Mouse (Mus musculus): ENCODE measurements around the gene Dusp28.

Dusp28 gene

DNA sequence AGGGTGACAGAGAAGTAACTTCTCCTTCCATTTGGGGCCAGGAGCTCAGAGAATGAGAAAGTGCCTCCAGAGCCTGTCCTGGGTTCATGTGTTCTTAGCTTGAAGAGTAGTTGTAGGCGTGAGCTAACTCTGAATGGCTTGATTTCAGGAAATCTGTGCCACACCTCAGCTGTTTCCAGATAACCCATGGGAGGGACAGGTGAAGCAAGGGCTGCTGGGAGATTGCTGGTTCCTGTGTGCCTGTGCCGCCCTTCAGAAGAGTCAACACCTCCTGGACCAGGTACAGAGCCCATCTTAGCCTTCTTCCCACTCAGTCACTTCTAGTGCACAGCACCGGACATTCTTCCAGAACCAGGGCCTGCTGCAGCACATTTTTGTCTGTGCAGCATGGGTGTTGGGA, 31.0 kb downstream of the Dusp28 start:
- no peak for DNase-seq (ENCODE audit: low spot score in 2 of 2)

DNA sequence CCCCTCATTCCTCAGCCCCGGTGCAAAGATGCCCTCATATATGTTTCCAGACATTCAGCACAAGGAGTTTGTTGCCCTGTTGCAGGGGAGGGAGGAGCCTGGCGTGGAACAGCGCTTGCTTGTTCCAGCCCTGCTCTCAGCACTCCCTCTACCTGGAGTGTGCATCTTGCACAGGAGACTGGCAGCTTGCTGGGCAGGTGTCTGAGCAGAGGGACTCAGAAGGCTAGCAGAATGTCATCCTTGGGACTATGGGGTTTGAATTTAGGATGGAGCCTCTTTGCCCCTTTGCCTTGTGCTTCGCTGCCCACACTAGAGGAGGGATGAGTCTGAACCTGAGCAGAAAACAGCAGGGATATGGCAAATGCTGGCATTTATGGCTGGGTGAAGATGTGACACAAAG, 33.0 kb downstream of the Dusp28 start:
- no peak for DNase-seq (ENCODE audit: low spot score in 2 of 2)

DNA sequence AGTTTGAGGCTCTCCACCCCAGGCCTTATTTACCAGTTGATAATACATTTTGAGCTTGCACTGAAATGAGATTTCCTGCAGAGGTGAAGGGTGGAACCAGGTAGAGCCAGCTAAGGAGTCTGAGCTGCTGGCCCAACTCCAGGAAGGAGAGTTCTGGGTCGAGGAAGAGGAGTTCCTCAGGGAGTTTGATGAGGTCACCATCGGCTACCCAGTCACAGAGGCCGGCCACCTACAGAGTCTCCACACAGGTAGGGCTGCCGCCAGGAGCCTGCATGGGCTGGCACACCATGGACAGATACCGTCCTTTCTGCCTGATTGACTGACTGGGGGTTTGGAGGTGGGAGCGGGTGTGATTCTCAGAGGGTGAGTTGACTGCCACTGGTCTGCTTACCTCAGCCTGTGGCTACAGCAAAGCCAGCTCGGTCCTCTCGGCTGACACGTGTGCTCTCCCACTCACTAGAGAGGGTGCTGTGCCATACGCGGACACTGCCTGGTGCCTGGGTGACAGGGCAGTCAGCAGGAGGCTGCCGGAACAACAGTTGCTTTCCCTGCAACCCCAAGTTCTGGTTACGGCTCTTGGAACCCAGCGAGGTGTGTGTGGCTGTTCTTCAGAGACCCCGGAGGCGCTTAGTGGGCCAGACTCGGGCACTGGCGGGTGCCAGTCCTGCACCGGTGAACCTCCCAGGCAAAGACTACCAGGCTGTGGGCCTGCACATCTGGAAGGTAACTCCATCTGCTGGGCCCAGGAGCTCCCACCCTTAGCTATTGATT, 36.6 kb downstream of the Dusp28 start:
- DNase-seq (ENCODE audit: low spot score in 2 of 2): no peak

DNA sequence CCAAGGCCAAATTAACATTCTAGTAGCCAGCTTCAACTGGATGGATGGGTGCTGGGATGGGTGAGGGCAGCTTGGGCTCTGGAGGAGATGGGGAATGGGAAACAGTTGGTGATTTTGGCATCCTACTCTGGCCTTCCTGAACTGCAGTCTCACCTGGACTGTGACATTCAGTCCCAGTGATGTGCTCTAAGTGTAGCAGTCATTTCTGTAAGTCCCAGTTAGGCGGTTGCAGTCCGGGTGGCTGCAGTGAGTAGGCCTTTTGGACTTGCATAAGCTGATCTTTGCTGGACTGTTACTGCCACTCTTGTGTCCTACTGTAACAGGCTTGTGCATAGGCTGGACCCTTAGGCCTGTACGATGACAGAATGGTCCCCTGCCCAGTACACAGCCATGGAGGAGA, 41.2 kb downstream of the Dusp28 start:
- no peak for DNase-seq (ENCODE audit: low spot score in 2 of 2)

DNA sequence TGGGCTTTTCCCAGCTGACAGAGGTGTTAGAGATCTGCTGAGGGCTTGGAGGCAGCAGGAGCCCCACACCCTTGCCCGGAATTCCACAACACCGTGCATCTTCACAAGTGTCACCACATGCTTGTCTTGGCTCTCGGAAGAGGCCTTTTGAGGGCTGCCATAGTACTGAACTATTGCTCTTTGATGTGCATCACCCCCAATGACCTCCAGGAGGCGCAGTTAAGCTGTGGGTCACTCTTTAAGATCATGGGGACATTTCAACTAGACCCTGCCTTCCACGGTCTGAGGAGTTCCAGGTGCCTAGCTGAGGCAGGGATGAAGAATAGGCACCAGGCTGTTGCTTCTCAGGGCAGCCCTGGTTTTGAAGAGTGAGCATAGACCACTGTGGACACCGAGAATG, 42.6 kb downstream of the Dusp28 start:
- no peak for DNase-seq (ENCODE audit: low spot score in 2 of 2)

DNA sequence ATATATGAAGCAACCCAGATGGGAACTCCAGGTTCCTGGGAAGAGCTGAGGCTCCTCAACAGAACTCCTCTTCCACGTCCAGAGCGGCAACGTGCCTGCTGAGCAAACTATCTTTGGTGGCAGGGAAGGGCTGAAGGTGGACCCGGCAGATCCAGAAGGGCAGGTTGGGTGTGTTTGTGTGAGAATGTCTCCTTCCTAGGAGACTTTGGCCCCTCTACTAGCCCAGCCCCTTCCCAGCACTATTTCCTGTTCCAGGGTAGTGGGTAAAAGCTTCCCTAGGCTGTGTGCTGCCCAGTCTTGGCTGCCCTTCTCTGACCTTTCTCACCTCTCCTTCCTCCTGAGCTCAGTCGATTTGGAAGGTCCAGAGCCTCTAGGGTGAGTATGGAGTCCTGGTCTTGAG, 43.8 kb downstream of the Dusp28 start, which contains the start of gene Gpr35:
Gene Gpr35, plus strand, starts transcription at position 259 of the 400 bp plus-strand sequence.
- DNase-seq (ENCODE audit: low spot score in 2 of 2): no peak

DNA sequence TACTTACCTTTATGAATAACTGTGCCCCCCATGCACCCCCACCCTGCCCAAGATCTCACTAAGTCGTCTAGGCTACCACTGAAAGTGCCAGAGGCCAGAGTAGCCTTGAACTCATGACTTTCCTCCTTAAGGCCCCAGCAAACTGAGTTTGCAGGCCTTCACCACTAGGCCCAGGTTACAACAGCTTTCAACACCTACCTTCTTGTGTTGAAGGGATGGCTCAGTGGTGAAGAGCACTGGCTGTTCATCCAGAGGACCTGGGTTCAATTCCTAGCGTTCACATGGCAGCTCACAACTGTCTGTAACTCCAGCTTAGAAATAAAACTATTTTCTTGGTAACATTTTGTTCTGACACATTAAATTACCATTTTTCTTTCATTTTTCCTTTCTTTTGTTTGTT, 46.9 kb downstream of the Dusp28 start:
- DNase-seq (ENCODE audit: low spot score in 2 of 2): no peak

DNA sequence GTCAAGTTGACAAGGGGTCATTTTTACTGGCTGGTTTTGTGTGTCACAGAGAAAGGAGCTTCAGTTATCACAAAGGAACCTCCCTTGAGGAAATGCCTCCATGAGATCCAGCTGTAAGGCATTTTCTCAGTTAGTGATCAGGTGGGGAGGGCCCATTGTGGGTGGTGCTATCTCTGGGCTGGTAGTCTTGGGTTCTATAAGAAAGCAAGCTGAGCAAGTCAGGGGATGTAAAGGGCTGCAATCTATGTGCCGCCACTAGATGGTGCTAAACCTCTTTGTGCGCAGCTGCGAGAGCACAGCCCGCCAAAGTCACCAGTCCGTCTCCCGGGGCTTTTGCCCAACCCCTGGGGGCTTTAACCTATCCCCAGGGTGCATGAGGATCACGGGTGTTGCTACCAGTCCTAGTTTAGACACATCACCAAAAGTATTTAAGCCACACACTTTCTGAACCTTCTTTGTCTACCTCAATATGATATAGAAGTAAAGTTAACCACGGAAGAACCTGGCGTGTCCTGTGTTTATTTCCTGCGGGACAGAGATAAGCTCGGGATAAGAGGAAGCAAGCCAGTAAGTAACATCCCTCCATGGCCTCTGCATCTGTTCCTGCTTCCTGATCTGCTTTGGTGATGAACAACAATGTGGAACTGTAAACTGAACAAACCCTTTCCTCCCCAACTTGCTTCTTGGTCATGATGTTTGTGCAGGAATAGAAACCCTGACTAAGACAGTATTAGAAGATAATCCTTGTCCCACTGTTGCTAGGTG, 50.0 kb downstream of the Dusp28 start:
- peak; percentile 39 to 49 for DNase-seq (ENCODE audit: low spot score in 2 of 2)

Data from urinary bladder, adult 18-20 months (tissue).